Mouse (Mus musculus): ENCODE measurements around the gene Eps8l2. TPM values are rescaled to one million over a fixed set of nuclear protein-coding genes. Genes with fewer than 3 reads are reported as not detected.
A peak's percentile ranks its signal among the peaks of the same experiment; 100 is the strongest.

Eps8l2 gene
- polyA plus RNA-seq (2015; fragmentation: Nextera tagmentation; extraction: Ambion mirVana): 7.4 and 10.3 TPM in 2 replicates

DNA sequence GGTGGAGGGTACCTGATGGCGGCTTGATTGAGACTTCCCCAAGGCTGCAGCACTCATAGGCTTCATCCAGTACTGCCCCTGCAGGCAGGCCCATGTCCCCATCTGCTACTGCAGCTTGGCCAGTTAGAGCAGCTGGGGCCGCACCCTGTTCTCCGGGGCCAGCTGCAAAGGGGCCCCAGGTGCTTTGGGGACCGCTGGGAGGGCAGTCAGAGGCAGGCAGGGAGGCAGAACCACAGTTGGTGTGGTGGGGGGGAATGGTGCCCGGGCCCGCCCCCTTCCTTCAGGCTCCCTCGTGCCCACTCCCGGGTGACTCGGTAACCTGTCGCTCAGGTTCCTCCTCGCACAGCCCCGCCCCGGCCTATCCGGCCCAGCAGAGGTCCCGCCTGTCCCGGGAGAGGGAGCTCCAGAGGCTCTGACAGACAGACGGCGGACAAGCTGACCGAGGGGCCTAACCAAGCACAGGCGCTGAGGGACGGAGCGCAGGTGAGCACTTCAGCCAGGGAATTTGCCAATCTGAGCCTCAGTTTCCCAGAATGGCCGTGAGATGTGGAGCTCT is at the start of gene Eps8l2:
Eps8l2 (plus strand) TSS at position 305 of the 556 bp plus-strand sequence.
- peak within 1 kb of the TSS; percentile 68 for H3K4me2 ChIP-seq (replicated peaks)
- no peaks in the 10 kb centered on the region for H3K9me3 ChIP-seq
- peaks cover 18% of the 10 kb centered on the region; the same call in 1 of the 2 replicates for H3K27me3 ChIP-seq
- H3K4me3 ChIP-seq: peak within 1 kb of the TSS; percentile 36
- H3K9ac ChIP-seq: peak within 1 kb of the TSS; percentile 67
- H3K36me3 ChIP-seq: peaks cover 24% of the 10 kb centered on the region
- no peak within 1 kb of the TSS for H3K27ac ChIP-seq
- 4% methylated on average over 23 of the region's 23 CpGs for WGBS
- H3K4me1 ChIP-seq: peaks cover 19% of the 10 kb centered on the region
- peak; percentile 37; the same call in 1 of the 2 replicates for ATAC-seq (ENCODE audit: low FRiP score, low read depth)

DNA sequence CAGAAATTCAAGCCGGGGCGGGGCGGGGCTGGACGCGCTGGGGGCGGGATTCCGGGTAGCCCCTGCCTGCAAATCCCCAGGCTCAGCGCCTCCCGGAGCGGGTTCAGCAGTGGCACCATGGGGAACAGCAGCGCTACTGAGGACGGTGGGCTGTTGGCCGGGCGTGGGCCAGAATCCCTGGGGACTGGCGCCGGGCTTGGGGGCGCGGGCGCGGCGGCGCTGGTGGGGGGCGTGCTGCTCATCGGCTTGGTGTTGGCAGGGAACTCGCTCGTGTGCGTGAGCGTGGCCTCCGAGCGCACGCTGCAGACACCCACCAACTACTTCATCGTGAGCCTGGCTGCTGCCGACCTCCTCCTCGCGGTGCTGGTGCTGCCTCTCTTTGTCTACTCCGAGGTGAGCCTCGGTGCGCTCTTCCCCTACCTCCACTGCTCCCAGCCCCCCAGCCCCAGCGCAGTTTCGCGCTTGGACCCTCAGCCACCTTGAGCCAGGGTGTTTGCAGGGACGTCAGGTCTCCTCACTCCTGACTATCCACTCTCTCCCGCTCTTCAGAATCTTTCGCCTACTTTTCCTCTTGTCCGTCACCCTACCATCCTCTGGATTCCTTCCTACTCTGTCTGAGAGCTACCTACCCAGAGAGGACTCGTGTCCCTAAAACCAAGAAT is 46.6 kb upstream of the Eps8l2 start, which contains the start of gene Drd4:
Drd4 (plus strand) TSS at position 86 of the 662 bp plus-strand sequence.
- peak; percentile 58; the same call in 1 of the 2 replicates for ATAC-seq (ENCODE audit: low FRiP score, low read depth)
- Histone ChIP-seq H3K9me3 (no peaks in the 10 kb centered on the region), H3K4me2 (replicated peaks) (peak within 1 kb of the TSS; percentile 96), H3K9ac (peak within 1 kb of the TSS; percentile 73), H3K4me1 (peaks cover 29% of the 10 kb centered on the region), H3K27ac (no peak within 1 kb of the TSS), H3K36me3 (peaks cover 10% of the 10 kb centered on the region), H3K4me3 (peak within 1 kb of the TSS; percentile 63), H3K27me3 (peaks cover 62% of the 10 kb centered on the region)
- whole genome bisulfite sequencing: 1% methylated on average over 46 of the region's 46 CpGs

DNA sequence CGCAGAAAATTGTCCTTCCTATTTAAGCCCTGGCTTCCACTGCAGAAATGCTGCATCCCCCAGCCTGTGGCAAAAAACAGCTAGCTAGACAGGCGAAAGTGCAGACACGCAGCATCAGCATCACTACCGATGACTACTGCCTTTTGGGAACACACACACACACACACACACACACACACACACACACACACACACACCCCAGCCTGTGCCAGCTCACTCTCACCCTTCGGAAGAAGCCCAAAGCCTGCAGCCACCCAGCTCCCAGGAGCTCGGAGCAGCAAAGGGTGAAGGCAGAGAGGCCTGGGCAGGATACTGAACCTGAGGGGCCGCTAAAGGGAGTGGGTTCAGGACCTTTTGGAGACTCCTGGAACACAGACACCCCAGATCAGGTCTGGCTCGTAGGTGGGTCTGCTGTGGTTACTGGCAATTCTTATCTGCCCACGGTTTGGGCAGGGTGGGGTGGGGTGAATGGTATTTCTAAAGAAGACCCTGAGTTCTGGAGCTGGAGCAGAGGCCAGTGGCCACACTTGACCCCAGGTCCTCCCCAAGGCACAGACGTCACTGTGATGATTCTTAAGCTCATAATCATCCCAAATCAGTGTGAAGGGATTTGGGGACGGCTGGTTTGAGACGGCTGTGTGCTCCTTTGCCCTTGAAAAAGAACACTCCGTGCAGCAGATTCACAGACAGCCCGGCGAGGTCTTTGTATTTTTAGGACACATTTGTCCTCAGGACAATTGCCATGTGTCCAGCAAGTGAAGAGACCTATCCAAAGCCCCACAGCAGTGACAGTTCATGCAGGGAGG is 45.9 kb upstream of the Eps8l2 start:
- Histone ChIP-seq H3K4me1 (peaks cover 29% of the 10 kb centered on the region), H3K4me2 (replicated peaks) (peak overlapping the region; percentile 96), H3K36me3 (peaks cover 18% of the 10 kb centered on the region), H3K9me3 (no peaks in the 10 kb centered on the region), H3K4me3 (peak overlapping the region; percentile 63), H3K9ac (peak overlapping the region; percentile 73; the same call in 1 of the 2 replicates), H3K27ac (no peak overlapping the region), H3K27me3 (peaks cover 62% of the 10 kb centered on the region)
- no peak for ATAC-seq (ENCODE audit: low FRiP score, low read depth)
- WGBS: 44% methylated on average over 15 of the region's 15 CpGs

DNA sequence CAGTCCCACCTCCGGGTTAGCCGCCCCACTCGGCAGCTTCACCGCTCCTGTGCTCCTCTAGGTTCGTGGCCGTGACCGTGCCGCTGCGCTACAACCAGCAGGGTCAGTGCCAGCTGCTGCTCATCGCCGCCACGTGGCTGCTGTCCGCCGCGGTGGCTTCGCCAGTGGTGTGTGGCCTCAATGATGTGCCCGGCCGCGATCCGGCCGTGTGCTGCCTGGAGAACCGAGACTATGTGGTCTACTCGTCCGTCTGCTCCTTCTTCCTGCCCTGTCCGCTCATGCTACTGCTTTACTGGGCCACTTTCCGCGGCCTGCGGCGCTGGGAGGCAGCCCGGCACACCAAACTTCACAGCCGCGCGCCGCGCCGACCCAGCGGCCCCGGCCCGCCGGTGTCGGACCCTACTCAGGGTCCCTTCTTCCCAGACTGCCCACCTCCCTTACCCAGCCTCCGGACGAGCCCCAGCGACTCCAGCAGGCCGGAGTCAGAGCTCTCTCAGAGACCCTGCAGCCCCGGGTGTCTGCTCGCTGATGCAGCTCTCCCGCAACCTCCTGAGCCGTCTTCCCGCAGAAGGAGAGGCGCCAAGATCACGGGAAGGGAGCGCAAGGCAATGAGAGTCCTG is 44.7 kb upstream of the Eps8l2 start:
- Histone ChIP-seq H3K27me3 (peaks cover 62% of the 10 kb centered on the region), H3K4me1 (peaks cover 29% of the 10 kb centered on the region), H3K4me2 (replicated peaks) (peak overlapping the region; percentile 81), H3K9ac (peak overlapping the region; percentile 67), H3K27ac (no peak overlapping the region), H3K9me3 (no peaks in the 10 kb centered on the region), H3K36me3 (peaks cover 25% of the 10 kb centered on the region), H3K4me3 (peak overlapping the region; percentile 46)
- ATAC-seq (ENCODE audit: low FRiP score, low read depth): 0 out of 2 replicates have a peak, but pooled peaks have one; percentile 18
- WGBS: 1% methylated on average over 53 of the region's 53 CpGs

DNA sequence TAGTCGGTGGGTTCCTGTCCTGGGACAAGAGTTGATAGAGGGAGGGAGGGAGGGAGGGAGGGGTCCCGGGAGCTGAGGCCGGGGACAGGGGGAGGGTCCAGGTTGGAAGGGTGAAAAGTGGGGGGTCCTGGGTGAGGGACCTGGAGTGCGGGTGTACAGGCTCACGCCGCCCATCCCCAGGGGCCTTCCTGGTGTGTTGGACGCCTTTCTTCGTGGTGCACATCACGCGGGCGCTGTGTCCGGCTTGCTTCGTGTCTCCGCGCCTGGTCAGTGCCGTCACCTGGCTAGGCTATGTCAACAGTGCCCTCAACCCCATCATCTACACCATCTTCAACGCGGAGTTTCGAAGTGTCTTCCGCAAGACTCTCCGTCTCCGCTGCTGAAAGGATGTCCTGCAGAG is 44.2 kb upstream of the Eps8l2 start:
- WGBS: 7% methylated on average over 22 of the region's 22 CpGs
- no peak for ATAC-seq (ENCODE audit: low FRiP score, low read depth)
- H3K9me3 ChIP-seq: no peaks in the 10 kb centered on the region
- peak overlapping the region; percentile 81 for H3K4me2 ChIP-seq (replicated peaks)
- peaks cover 62% of the 10 kb centered on the region for H3K27me3 ChIP-seq
- peaks cover 29% of the 10 kb centered on the region for H3K4me1 ChIP-seq
- peaks cover 31% of the 10 kb centered on the region for H3K36me3 ChIP-seq
- peak overlapping the region; percentile 46 for H3K4me3 ChIP-seq
- H3K9ac ChIP-seq: peak overlapping the region; percentile 67
- no peak overlapping the region for H3K27ac ChIP-seq

DNA sequence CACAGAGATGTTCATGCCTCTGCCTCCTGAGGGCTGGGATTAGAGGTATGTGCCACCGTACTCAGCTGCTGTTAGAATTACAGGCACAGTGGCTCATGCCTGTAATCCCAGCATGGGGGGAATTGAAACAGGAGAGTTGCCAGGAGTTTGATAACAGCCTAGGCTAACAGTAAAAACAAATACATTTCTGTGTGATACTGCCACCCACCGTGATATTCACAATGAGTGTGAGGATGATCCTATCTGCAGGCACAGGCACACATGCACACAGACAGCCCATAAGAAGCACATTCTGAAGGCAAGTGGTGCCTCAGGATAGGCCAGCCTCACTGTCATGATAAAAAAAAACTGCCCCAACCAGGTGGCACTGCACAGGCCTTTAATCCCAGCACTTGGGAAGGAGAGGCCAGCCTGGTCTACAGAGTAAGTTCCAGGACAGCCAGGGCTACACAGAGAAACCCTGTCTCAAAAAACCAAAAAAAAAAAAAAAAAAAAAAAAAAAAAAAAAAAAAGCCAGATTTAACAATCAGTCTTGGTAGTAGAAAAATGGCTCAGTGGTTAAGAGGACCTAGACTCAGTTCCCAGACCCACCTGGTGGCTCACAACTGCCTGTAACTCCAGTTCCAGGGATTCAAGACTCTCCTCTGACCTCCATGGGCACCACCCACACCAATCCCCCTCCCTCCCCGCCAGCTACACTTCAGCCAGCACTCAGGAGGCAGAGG is 40.6 kb upstream of the Eps8l2 start:
- WGBS: 84% methylated on average over 3 of the region's 3 CpGs
- peaks cover 65% of the 10 kb centered on the region for H3K36me3 ChIP-seq
- no peak overlapping the region for H3K4me3 ChIP-seq

DNA sequence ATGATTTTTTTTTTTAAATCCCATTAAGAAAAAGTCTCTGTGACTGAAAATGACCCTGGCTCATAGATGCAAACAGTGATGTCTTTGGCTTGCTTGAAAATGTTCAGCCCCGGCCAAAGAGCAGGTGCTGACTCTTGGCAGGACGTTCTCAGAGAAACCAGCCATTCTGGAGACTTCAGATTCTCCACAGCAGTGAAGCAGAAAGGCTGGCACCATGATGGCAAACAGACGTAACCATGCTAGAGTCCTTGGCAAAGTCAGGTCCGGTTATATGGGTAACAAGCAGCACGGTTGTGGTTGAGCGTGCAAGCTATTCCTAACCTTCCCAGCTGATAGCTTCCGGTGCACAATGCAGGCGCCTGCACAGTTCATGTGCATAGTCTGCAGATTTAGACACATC is 39.5 kb upstream of the Eps8l2 start:
- H3K9me3 ChIP-seq: no peaks in the 10 kb centered on the region
- H3K4me2 ChIP-seq (replicated peaks): no peak overlapping the region
- WGBS: 95% methylated on average over 8 of the region's 8 CpGs
- ATAC-seq (ENCODE audit: low FRiP score, low read depth): no peak
- no peak overlapping the region for H3K9ac ChIP-seq
- H3K27me3 ChIP-seq: peaks cover 24% of the 10 kb centered on the region
- H3K4me1 ChIP-seq: peaks cover 5% of the 10 kb centered on the region
- H3K27ac ChIP-seq: no peak overlapping the region
- peaks cover 76% of the 10 kb centered on the region for H3K36me3 ChIP-seq
- H3K4me3 ChIP-seq: no peak overlapping the region

More for the DNA sequence above, 40.6 kb upstream of the Eps8l2 start:
- Histone ChIP-seq H3K27me3 (peaks cover 35% of the 10 kb centered on the region), H3K27ac (no peak overlapping the region), H3K9me3 (no peaks in the 10 kb centered on the region), H3K9ac (no peak overlapping the region), H3K4me2 (replicated peaks) (no peak overlapping the region), H3K4me1 (peaks cover 14% of the 10 kb centered on the region)
- ATAC-seq (ENCODE audit: low FRiP score, low read depth): no peak

DNA sequence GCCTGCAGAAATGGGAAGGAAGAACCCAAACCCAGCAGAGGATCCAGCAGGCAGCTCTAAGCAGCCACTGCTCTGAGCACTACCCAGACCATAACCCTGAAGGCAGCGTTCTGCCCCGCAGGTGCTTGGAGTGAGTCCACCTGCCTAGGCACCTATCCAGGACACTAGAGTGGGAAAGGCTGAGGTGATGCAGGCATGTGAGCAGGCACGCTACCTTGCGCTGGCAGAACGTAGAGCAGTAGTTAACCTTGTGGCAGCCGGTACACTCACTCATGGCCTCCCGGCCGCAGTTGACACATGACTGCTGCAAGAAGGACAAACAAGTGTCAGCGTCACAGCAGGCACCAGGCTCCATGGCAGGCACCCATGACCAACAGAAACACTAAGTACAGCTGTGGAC is 37.3 kb upstream of the Eps8l2 start:
- 95% methylated on average over 9 of the region's 9 CpGs for WGBS
- Histone ChIP-seq H3K4me2 (replicated peaks) (no peak overlapping the region), H3K4me1 (no peaks in the 10 kb centered on the region), H3K27ac (no peak overlapping the region), H3K27me3 (peaks cover 2% of the 10 kb centered on the region), H3K9me3 (no peaks in the 10 kb centered on the region), H3K4me3 (no peak overlapping the region), H3K36me3 (peaks cover 94% of the 10 kb centered on the region), H3K9ac (no peak overlapping the region)
- no peak for ATAC-seq (ENCODE audit: low FRiP score, low read depth)

DNA sequence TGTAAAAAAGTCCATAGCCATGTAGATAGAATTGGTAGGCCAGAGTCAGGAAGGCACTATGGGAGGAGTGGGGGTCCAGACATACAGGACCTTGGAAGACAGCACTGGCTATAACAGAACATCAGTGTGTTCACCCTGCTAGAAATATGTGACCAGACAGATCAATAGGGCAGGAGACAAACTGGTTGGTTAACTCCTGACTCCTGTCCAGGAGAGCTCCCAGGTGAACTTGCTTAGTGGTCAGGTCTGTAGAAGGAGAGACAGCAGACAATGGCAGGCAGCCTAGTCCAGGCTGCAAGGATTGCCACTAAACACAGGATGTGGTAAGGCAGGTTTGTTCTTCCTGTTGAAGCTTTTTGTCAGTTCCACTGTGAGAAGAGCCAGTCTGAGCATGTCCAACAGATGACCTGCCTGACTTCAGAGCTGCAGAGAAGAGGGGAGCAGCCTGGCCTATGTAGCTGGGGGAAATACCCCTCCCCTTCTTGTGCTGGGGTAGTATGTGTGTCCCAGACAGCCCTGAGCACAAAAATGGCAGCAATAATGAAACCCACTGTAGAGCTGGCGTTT is 35.9 kb upstream of the Eps8l2 start:
- ATAC-seq (ENCODE audit: low FRiP score, low read depth): no peak
- 77% methylated on average over 1 of the region's 1 CpGs for WGBS
- H3K4me1 ChIP-seq: no peaks in the 10 kb centered on the region
- peaks cover 93% of the 10 kb centered on the region for H3K36me3 ChIP-seq
- H3K4me2 ChIP-seq (replicated peaks): no peak overlapping the region
- H3K27ac ChIP-seq: no peak overlapping the region
- no peaks in the 10 kb centered on the region for H3K9me3 ChIP-seq
- no peak overlapping the region for H3K4me3 ChIP-seq
- no peaks in the 10 kb centered on the region for H3K27me3 ChIP-seq
- no peak overlapping the region for H3K9ac ChIP-seq

DNA sequence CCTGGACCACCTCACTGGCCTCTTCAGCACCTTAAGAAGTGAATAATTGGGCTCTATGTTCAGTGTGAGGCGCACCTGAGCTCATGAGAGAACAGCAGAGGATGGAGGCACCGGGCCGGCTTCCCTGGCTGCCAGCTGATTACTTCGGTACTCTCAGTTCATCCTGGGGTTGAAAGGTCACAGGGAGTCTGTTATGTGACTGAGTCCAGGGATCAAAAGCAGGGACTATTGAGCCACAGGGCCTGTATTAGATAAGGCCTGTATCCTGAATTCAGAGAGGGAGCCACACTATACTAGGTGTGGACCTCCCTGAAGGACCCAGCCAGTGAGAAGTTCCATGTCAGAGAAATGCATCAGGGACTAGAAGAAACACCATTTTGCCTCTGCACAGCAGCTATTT is 34.1 kb upstream of the Eps8l2 start:
- Histone ChIP-seq H3K9ac (no peak overlapping the region), H3K27me3 (no peaks in the 10 kb centered on the region), H3K4me2 (replicated peaks) (no peak overlapping the region), H3K36me3 (peaks cover 98% of the 10 kb centered on the region), H3K4me3 (no peak overlapping the region), H3K9me3 (no peaks in the 10 kb centered on the region), H3K4me1 (no peaks in the 10 kb centered on the region), H3K27ac (no peak overlapping the region)
- WGBS: 92% methylated on average over 4 of the region's 4 CpGs
- ATAC-seq (ENCODE audit: low FRiP score, low read depth): no peak

DNA sequence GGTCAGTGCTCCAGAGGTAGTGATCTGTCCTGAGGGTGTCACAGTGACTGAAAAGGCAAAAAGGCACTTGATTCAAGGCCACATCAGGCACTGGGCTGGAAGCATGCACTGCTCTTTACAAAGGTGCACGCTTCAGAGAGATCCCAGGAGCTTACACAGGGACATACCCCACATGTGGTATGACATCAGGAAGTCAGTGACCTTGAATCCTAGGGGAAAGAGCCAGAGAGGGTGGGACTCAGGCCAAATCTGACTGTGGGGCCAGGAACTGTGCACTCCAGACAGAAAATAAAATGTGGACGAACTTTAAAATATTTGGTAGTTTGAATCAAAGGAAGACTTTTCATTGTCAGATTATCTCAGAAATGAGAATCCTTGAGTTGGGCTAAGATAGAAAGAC is 24.3 kb upstream of the Eps8l2 start:
- H3K9me3 ChIP-seq: no peaks in the 10 kb centered on the region
- H3K4me1 ChIP-seq: no peaks in the 10 kb centered on the region
- no peak overlapping the region for H3K9ac ChIP-seq
- no peak for ATAC-seq (ENCODE audit: low FRiP score, low read depth)
- H3K36me3 ChIP-seq: peaks cover 99% of the 10 kb centered on the region
- 85% methylated on average over 2 of the region's 2 CpGs for WGBS
- H3K27me3 ChIP-seq: no peaks in the 10 kb centered on the region
- no peak overlapping the region for H3K4me2 ChIP-seq (replicated peaks)
- H3K27ac ChIP-seq: no peak overlapping the region
- no peak overlapping the region for H3K4me3 ChIP-seq

Measured in limb, embryonic 13.5 days (tissue).